Mouse (Mus musculus): ENCODE results near the gene Rapgef4.
"Not testable (repeated sequence)": the region's sequence is repeated elsewhere in the genome, so short reads cannot be mapped to it uniquely, and the experiment has no call there.

Rapgef4 gene

GRCm38 (mm10) chr2:72026506-72026905, 45.5 kb downstream of the Rapgef4 start:
- no peak for DNase-seq (ENCODE audit: low spot score in 2 of 2)

- no peak for DNase-seq (ENCODE audit: low spot score in 2 of 2)
Observed at GRCm38 (mm10) chr2:72029081-72029480, 48.0 kb downstream of the Rapgef4 start.

GRCm38 (mm10) chr2:72029586-72030144, 48.6 kb downstream of the Rapgef4 start:
- DNase-seq (ENCODE audit: low spot score in 2 of 2) = no peak

- no peak for DNase-seq (ENCODE audit: low spot score in 2 of 2)
Observed at GRCm38 (mm10) chr2:72031717-72032116, 50.7 kb downstream of the Rapgef4 start.

GRCm38 (mm10) chr2:72035616-72036015, 54.6 kb downstream of the Rapgef4 start:
- DNase-seq (ENCODE audit: low spot score in 2 of 2) = no peak

- DNase-seq (ENCODE audit: low spot score in 2 of 2) = no peak
Observed at GRCm38 (mm10) chr2:72037357-72037756, 56.3 kb downstream of the Rapgef4 start.

GRCm38 (mm10) chr2:72038235-72038634, 57.2 kb downstream of the Rapgef4 start:
- peak; percentile 42 to 70 for DNase-seq (ENCODE audit: low spot score in 2 of 2)

- no peak for DNase-seq (ENCODE audit: low spot score in 2 of 2)
Observed at GRCm38 (mm10) chr2:72038651-72039251, 57.7 kb downstream of the Rapgef4 start.

- no peak for DNase-seq (ENCODE audit: low spot score in 2 of 2)
Observed at GRCm38 (mm10) chr2:72039522-72040045, 58.5 kb downstream of the Rapgef4 start.

GRCm38 (mm10) chr2:72041087-72041486, 60.0 kb downstream of the Rapgef4 start:
- no peak for DNase-seq (ENCODE audit: low spot score in 2 of 2)

- no peak for DNase-seq (ENCODE audit: low spot score in 2 of 2)
Observed at GRCm38 (mm10) chr2:72042093-72042492, 61.1 kb downstream of the Rapgef4 start.

GRCm38 (mm10) chr2:72044191-72044590, 63.2 kb downstream of the Rapgef4 start:
- DNase-seq (ENCODE audit: low spot score in 2 of 2) = no peak

- no peak for DNase-seq (ENCODE audit: low spot score in 2 of 2)
Observed at GRCm38 (mm10) chr2:72045024-72045423, 64.0 kb downstream of the Rapgef4 start.

GRCm38 (mm10) chr2:72045659-72046058, 64.6 kb downstream of the Rapgef4 start:
- DNase-seq (ENCODE audit: low spot score in 2 of 2) = no peak

- DNase-seq (ENCODE audit: low spot score in 2 of 2) = no peak
Observed at GRCm38 (mm10) chr2:72050451-72050850, 69.4 kb downstream of the Rapgef4 start.

GRCm38 (mm10) chr2:72054280-72054679, 73.2 kb downstream of the Rapgef4 start:
- no peak for DNase-seq (ENCODE audit: low spot score in 2 of 2)

GRCm38 (mm10) chr2:72054736-72055135, 73.7 kb downstream of the Rapgef4 start:
- no peak for DNase-seq (ENCODE audit: low spot score in 2 of 2)

- DNase-seq (ENCODE audit: low spot score in 2 of 2) = no peak
Observed at GRCm38 (mm10) chr2:72055476-72055875, 74.4 kb downstream of the Rapgef4 start.

GRCm38 (mm10) chr2:72056081-72056874, 75.2 kb downstream of the Rapgef4 start:
- no peak for DNase-seq (ENCODE audit: low spot score in 2 of 2)

GRCm38 (mm10) chr2:72062931-72063330, 81.9 kb downstream of the Rapgef4 start:
- DNase-seq (ENCODE audit: low spot score in 2 of 2) = no peak

GRCm38 (mm10) chr2:72068505-72068904, 87.5 kb downstream of the Rapgef4 start:
- no peak for DNase-seq (ENCODE audit: low spot score in 2 of 2)

- DNase-seq (ENCODE audit: low spot score in 2 of 2) = no peak
Observed at GRCm38 (mm10) chr2:72070086-72070485, 89.0 kb downstream of the Rapgef4 start.

GRCm38 (mm10) chr2:72073121-72073520, 92.1 kb downstream of the Rapgef4 start:
- DNase-seq (ENCODE audit: low spot score in 2 of 2) = not testable (repeated sequence)
